Comparison of ENCODE assay signal across 20 mouse cellular contexts in genomic region chr3:115612859-115613258, GRCm38 (mm10).
DNase-seq lines count a peak whose midpoint lies in the region; ATAC-seq and TF ChIP-seq lines count a peak whose summit lies in the region.
"Had no signal": no experiment of that assay in that cellular context is flagged by ENCODE, and none has a peak within 500 bp of the region (broad histone marks: within the 10 kb centered on the region; RNA-seq: fewer than 3 reads in every experiment).

No protein-coding gene starts in this region.

- H3K27me3 ChIP-seq in liver, postnatal 0 days (ENCODE audit: insufficient read depth, low read length): no peaks in the 10 kb centered on the region
- H3K27me3 ChIP-seq in liver, embryonic 12.5 days (replicated peaks): no peaks in the 10 kb centered on the region
- H3K27me3 ChIP-seq: embryonic facial prominence, embryonic 13.5 days; embryonic facial prominence, embryonic 15.5 days; forebrain, embryonic 12.5 days had no signal

- peak; percentile 4 to 51 for DNase-seq in cerebellum, postnatal 14 days
- no peak for DNase-seq in cerebellum, adult 9-11 months
- peak; percentile 5 for DNase-seq in left cerebral cortex, postnatal 4 days
- no peak for DNase-seq in left cerebral cortex, adult 11 months (ENCODE audit: low spot score)
- peak; percentile 15 for DNase-seq in liver, postnatal 0 days
- DNase-seq: adrenal gland, adult 2 months; adrenal gland, postnatal 10 days; adrenal gland, postnatal 25 days; cerebellum, adult 11 months; cerebellum, adult 18-20 months; cerebellum, adult 8-10 months; embryo, embryonic 11 days had no signal

- H3K4me3 ChIP-seq in liver, postnatal 0 days (ENCODE audit: low read depth, low read length): no peak overlapping the region
- no peak overlapping the region for H3K4me3 ChIP-seq in liver, embryonic 12.5 days
- H3K4me3 ChIP-seq: embryonic facial prominence, embryonic 13.5 days; embryonic facial prominence, embryonic 15.5 days; erythroblast, embryonic 14.5 days; forebrain, embryonic 10.5 days; forebrain, embryonic 12.5 days had no signal

- H3K4me1 ChIP-seq in liver, postnatal 0 days (ENCODE audit: insufficient read depth): peaks cover 4% of the 10 kb centered on the region; the same call in 1 of the 2 replicates
- no peaks in the 10 kb centered on the region for H3K4me1 ChIP-seq in liver, embryonic 12.5 days
- H3K4me1 ChIP-seq: embryonic facial prominence, embryonic 13.5 days; embryonic facial prominence, embryonic 15.5 days; forebrain, embryonic 10.5 days; forebrain, embryonic 12.5 days had no signal

- intact Hi-C loops in left cerebral cortex, postnatal 4 days (cut with DNase I): no loop called here

- TF ChIP-seq EP300 in liver, postnatal 0 days (IDR thresholded peaks at IDR 0.05; ENCODE audit: low read depth): no peak

- H3K9ac ChIP-seq in liver, postnatal 0 days (replicated peaks): no peak overlapping the region
- H3K9ac ChIP-seq in liver, embryonic 12.5 days: no peak overlapping the region
- H3K9ac ChIP-seq: embryonic facial prominence, embryonic 13.5 days; embryonic facial prominence, embryonic 15.5 days; forebrain, embryonic 12.5 days had no signal

- no peak overlapping the region for H3K27ac ChIP-seq in liver, postnatal 0 days (ENCODE audit: low read depth)
- no peak overlapping the region for H3K27ac ChIP-seq in liver, embryonic 12.5 days
- H3K27ac ChIP-seq: embryonic facial prominence, embryonic 13.5 days; embryonic facial prominence, embryonic 15.5 days; forebrain, embryonic 10.5 days; forebrain, embryonic 12.5 days had no signal

- peak; percentile 76 for ATAC-seq in liver, postnatal 0 days
- no peak for ATAC-seq in liver, embryonic 12.5 days
- ATAC-seq: forebrain, embryonic 14.5 days; forebrain, embryonic 16.5 days had no signal

- 70% methylated on average over 6 of the region's 6 CpGs for WGBS in liver, postnatal 0 days (ENCODE audit: insufficient replicate concordance)
- WGBS in liver, embryonic 12.5 days (ENCODE audit: insufficient replicate concordance): 69% methylated on average over 6 of the region's 6 CpGs

- no peaks in the 10 kb centered on the region for H3K9me3 ChIP-seq in liver, postnatal 0 days (ENCODE audit: low read length)
- no peaks in the 10 kb centered on the region for H3K9me3 ChIP-seq in liver, embryonic 12.5 days (replicated peaks)
- H3K9me3 ChIP-seq: embryonic facial prominence, embryonic 13.5 days; embryonic facial prominence, embryonic 15.5 days; forebrain, embryonic 10.5 days; forebrain, embryonic 12.5 days had no signal

- no peaks in the 10 kb centered on the region for H3K36me3 ChIP-seq in liver, postnatal 0 days (replicated peaks; ENCODE audit: insufficient read depth, low read length)
- H3K36me3 ChIP-seq in liver, embryonic 12.5 days: no peaks in the 10 kb centered on the region
- H3K36me3 ChIP-seq: embryonic facial prominence, embryonic 13.5 days; embryonic facial prominence, embryonic 15.5 days; forebrain, embryonic 10.5 days; forebrain, embryonic 12.5 days had no signal

- H3K4me2 ChIP-seq in liver, postnatal 0 days (ENCODE audit: low read depth, low read length): no peak overlapping the region
- H3K4me2 ChIP-seq in liver, embryonic 12.5 days: no peak overlapping the region
- H3K4me2 ChIP-seq: embryonic facial prominence, embryonic 13.5 days; embryonic facial prominence, embryonic 15.5 days; forebrain, embryonic 12.5 days had no signal

- TF ChIP-seq CTCF in liver, postnatal 0 days (IDR thresholded peaks at IDR 0.05; ENCODE audit: low read depth): no peak

Comparison
In these comparisons a context has a peak if more than half of its experiments do, and no peak if none do; other contexts are left out.
1. DNase-seq: peak in cerebellum, postnatal 14 days (2 of 2), left cerebral cortex, postnatal 4 days (single experiment) and liver, postnatal 0 days (single experiment); none in cerebellum, adult 9-11 months (single experiment) and left cerebral cortex, adult 11 months (single experiment).